Mouse (Mus musculus) hindbrain, embryonic 16.5 days (tissue): ENCODE measurements at regions not wholly inside any gene's neighbourhood (a gene's known extent, or its start where the extent isn't known, plus 50 kb on each side); places are given as distances from the start of the nearest gene placed in this dataset.

Experiments used
- ATAC-seq: fragments of 200-750 bp; cut with Nextera tagmentation; 2 replicates; pipeline ENCODE4 v1.8.0; 2017; ENCODE audit warnings: moderate TSS enrichment, moderate library complexity
- H3K27ac ChIP-seq: fragments of 300-500 bp; sonication (generic); 2 replicates; pipeline ENCODE4 v1.5.1; 2014; ENCODE audit warnings: low read depth, mild to moderate bottlenecking, control low read depth, low read length, moderate library complexity
- H3K27me3 ChIP-seq: fragments of 300-500 bp; sonication (generic); replicated peaks from 2 replicates; pipeline ENCODE4 v1.6.1; 2014; ENCODE audit warnings: low read length; ENCODE audit not compliant: control insufficient read depth, insufficient read depth
- H3K36me3 ChIP-seq: fragments of 300-500 bp; sonication (generic); 2 replicates; pipeline ENCODE4 v1.6.1; 2014; ENCODE audit warnings: mild to moderate bottlenecking, low read length, moderate library complexity, mixed read lengths; ENCODE audit not compliant: control insufficient read depth, insufficient read depth
- H3K4me1 ChIP-seq: fragments of 300-500 bp; sonication (generic); 2 replicates; pipeline ENCODE4 v1.6.1; 2014; ENCODE audit warnings: low read depth, low read length; ENCODE audit not compliant: control insufficient read depth, insufficient read depth
- H3K4me2 ChIP-seq: fragments of 300-500 bp; sonication (generic); 2 replicates; pipeline ENCODE4 v1.6.1; 2014; ENCODE audit warnings: mild to moderate bottlenecking, low read length, control low read depth, moderate library complexity
- H3K4me3 ChIP-seq: fragments of 300-500 bp; sonication (generic); 2 replicates; pipeline ENCODE4 v1.5.1; 2014; ENCODE audit warnings: mild to moderate bottlenecking, low read length, control low read depth, moderate library complexity
- H3K9ac ChIP-seq: fragments of 300-500 bp; sonication (generic); 2 replicates; pipeline ENCODE4 v1.6.1; 2014; ENCODE audit warnings: low read depth, mild to moderate bottlenecking, control low read depth, low read length, moderate library complexity
- H3K9me3 ChIP-seq: fragments of 300-500 bp; sonication (generic); 2 replicates; pipeline ENCODE4 v1.6.1; 2014; ENCODE audit warnings: mild to moderate bottlenecking, low read length, moderate library complexity; ENCODE audit not compliant: control insufficient read depth
- WGBS: fragments of 180-500 bp; shearing (Covaris S2); extraction: QIAGEN DNeasy Blood & Tissue Kit; methylation state at CpG from one replicate; pipeline ENCODE4 v1.1.7; 2014; 5-methylcytosine and 5-hydroxymethylcytosine counted together

GRCm38 (mm10) chr14:88278327-88278726 lies 192.9 kb downstream of the Pcdh20 start:
- Histone ChIP-seq H3K9me3 (no peaks in the 10 kb centered on the region), H3K27ac (no peak overlapping the region), H3K4me3 (no peak overlapping the region), H3K27me3 (no peaks in the 10 kb centered on the region), H3K36me3 (no peaks in the 10 kb centered on the region), H3K4me1 (no peaks in the 10 kb centered on the region), H3K4me2 (no peak overlapping the region), H3K9ac (no peak overlapping the region)
- WGBS, result 36% methylated on average over 5 of the region's 5 CpGs
- ATAC-seq, result no peak

GRCm38 (mm10) chr14:88264771-88265170 lies 206.4 kb downstream of the Pcdh20 start:
- no peaks in the 10 kb centered on the region for H3K36me3 ChIP-seq
- H3K27me3 ChIP-seq, result no peaks in the 10 kb centered on the region
- no peaks in the 10 kb centered on the region for H3K9me3 ChIP-seq
- no peak overlapping the region for H3K4me3 ChIP-seq
- no peak overlapping the region for H3K4me2 ChIP-seq
- no peak for ATAC-seq
- H3K27ac ChIP-seq, result no peak overlapping the region
- no peak overlapping the region for H3K9ac ChIP-seq
- H3K4me1 ChIP-seq, result no peaks in the 10 kb centered on the region

GRCm38 (mm10) chr14:88259034-88259433 lies 212.2 kb downstream of the Pcdh20 start:
- no peaks in the 10 kb centered on the region for H3K4me1 ChIP-seq
- no peaks in the 10 kb centered on the region for H3K27me3 ChIP-seq
- no peak for ATAC-seq
- no peaks in the 10 kb centered on the region for H3K9me3 ChIP-seq
- H3K27ac ChIP-seq, result no peak overlapping the region
- H3K4me2 ChIP-seq, result no peak overlapping the region
- H3K4me3 ChIP-seq, result no peak overlapping the region
- H3K9ac ChIP-seq, result no peak overlapping the region
- no peaks in the 10 kb centered on the region for H3K36me3 ChIP-seq

DNA sequence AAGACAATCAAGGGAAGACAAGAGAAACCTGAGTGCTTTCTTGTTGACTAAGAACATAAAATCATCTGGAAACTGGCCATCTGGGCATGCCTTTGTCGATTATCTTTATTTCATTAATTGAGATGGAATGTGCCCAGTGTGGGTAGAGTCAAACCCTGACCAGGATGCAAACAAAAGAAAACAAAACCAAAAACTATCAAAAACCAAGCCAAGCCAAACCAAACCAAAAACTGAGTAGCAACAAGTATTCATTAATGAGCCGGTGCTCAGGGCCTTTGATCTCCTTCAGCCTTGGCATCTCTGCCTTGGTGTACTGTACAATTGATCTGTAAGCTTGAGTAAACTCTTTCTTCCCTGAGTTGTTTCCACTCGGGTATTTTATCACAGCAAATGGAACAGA lies 216.1 kb downstream of the Pcdh20 start:
- 67% methylated on average over 3 of the region's 3 CpGs for WGBS
- Histone ChIP-seq H3K4me3 (no peak overlapping the region), H3K9me3 (no peaks in the 10 kb centered on the region), H3K27me3 (no peaks in the 10 kb centered on the region), H3K36me3 (no peaks in the 10 kb centered on the region), H3K9ac (no peak overlapping the region), H3K4me2 (no peak overlapping the region), H3K27ac (no peak overlapping the region), H3K4me1 (no peaks in the 10 kb centered on the region)
- no peak for ATAC-seq
